Mouse (Mus musculus): ENCODE data around the gene A530064D06Rik. TPM values are rescaled to one million over a fixed set of nuclear protein-coding genes. Genes with fewer than 3 reads are reported as not detected.
A peak's percentile ranks its signal among the peaks of the same experiment; 100 is the strongest.

A530064D06Rik gene
- polyA plus RNA-seq, 1 experiment from 2014 or later, result 0.48 TPM

GRCm38 (mm10) chr17:48132810-48133209 is 34.3 kb downstream of the A530064D06Rik start:
- Histone ChIP-seq H3K4me2 (ENCODE audit: low read depth, low read length) (no peak overlapping the region), H3K9ac (ENCODE audit: low read length) (no peak overlapping the region), H3K27me3 (ENCODE audit: control insufficient read depth, insufficient read depth, low read length) (no peaks in the 10 kb centered on the region), H3K27ac (ENCODE audit: low read length) (no peak overlapping the region), H3K4me1 (ENCODE audit: control insufficient read depth, insufficient read depth, low read length) (no peaks in the 10 kb centered on the region), H3K36me3 (ENCODE audit: control insufficient read depth, insufficient read depth, low read length) (no peaks in the 10 kb centered on the region), H3K4me3 (replicated peaks; ENCODE audit: low read length) (no peak overlapping the region), H3K9me3 (replicated peaks; ENCODE audit: control insufficient read depth, low read length) (no peaks in the 10 kb centered on the region)
- no peak for ATAC-seq (ENCODE audit: insufficient read depth, low FRiP score)
- WGBS, result 67% methylated on average over 2 of the region's 2 CpGs

GRCm38 (mm10) chr17:48120456-48120855 is 46.6 kb downstream of the A530064D06Rik start:
- no peaks in the 10 kb centered on the region for H3K9me3 ChIP-seq (replicated peaks; ENCODE audit: control insufficient read depth, low read length)
- H3K4me2 ChIP-seq (ENCODE audit: low read depth, low read length), result no peak overlapping the region
- no peak overlapping the region for H3K4me3 ChIP-seq (replicated peaks; ENCODE audit: low read length)
- no peak for ATAC-seq (ENCODE audit: insufficient read depth, low FRiP score)
- WGBS, result 94% methylated on average over 20 of the region's 20 CpGs
- no peaks in the 10 kb centered on the region for H3K36me3 ChIP-seq (ENCODE audit: control insufficient read depth, insufficient read depth, low read length)
- H3K27ac ChIP-seq (ENCODE audit: low read length), result no peak overlapping the region
- H3K9ac ChIP-seq (ENCODE audit: low read length), result no peak overlapping the region
- H3K4me1 ChIP-seq (ENCODE audit: control insufficient read depth, insufficient read depth, low read length), result no peaks in the 10 kb centered on the region
- H3K27me3 ChIP-seq (ENCODE audit: control insufficient read depth, insufficient read depth, low read length), result no peaks in the 10 kb centered on the region

GRCm38 (mm10) chr17:48119656-48120055 is 47.4 kb downstream of the A530064D06Rik start:
- no peak for ATAC-seq (ENCODE audit: insufficient read depth, low FRiP score)
- Histone ChIP-seq H3K27ac (ENCODE audit: low read length) (no peak overlapping the region), H3K4me1 (ENCODE audit: control insufficient read depth, insufficient read depth, low read length) (no peaks in the 10 kb centered on the region), H3K36me3 (ENCODE audit: control insufficient read depth, insufficient read depth, low read length) (no peaks in the 10 kb centered on the region), H3K4me3 (replicated peaks; ENCODE audit: low read length) (no peak overlapping the region), H3K9ac (ENCODE audit: low read length) (no peak overlapping the region), H3K9me3 (replicated peaks; ENCODE audit: control insufficient read depth, low read length) (no peaks in the 10 kb centered on the region), H3K27me3 (ENCODE audit: control insufficient read depth, insufficient read depth, low read length) (no peaks in the 10 kb centered on the region), H3K4me2 (ENCODE audit: low read depth, low read length) (no peak overlapping the region)
- 26% methylated on average over 3 of the region's 3 CpGs for WGBS

- Histone ChIP-seq H3K4me3 (replicated peaks; ENCODE audit: low read length) (no peak overlapping the region), H3K9me3 (replicated peaks; ENCODE audit: control insufficient read depth, low read length) (no peaks in the 10 kb centered on the region; the same call in 1 of the 2 replicates), H3K36me3 (ENCODE audit: control insufficient read depth, insufficient read depth, low read length) (no peaks in the 10 kb centered on the region), H3K4me1 (ENCODE audit: control insufficient read depth, insufficient read depth, low read length) (no peaks in the 10 kb centered on the region), H3K9ac (ENCODE audit: low read length) (no peak overlapping the region), H3K27me3 (ENCODE audit: control insufficient read depth, insufficient read depth, low read length) (no peaks in the 10 kb centered on the region), H3K27ac (ENCODE audit: low read length) (no peak overlapping the region), H3K4me2 (ENCODE audit: low read depth, low read length) (no peak overlapping the region)
- no peak for ATAC-seq (ENCODE audit: insufficient read depth, low FRiP score)
- WGBS, result 81% methylated on average over 1 of the region's 1 CpGs
These were observed 48.5 kb downstream of the A530064D06Rik start for GRCm38 (mm10) chr17:48118570-48118969.

GRCm38 (mm10) chr17:48110547-48111287 is 56.4 kb downstream of the A530064D06Rik start:
- H3K36me3 ChIP-seq (ENCODE audit: control insufficient read depth, insufficient read depth, low read length), result no peaks in the 10 kb centered on the region

GRCm38 (mm10) chr17:48108520-48108919 is 58.6 kb downstream of the A530064D06Rik start:
- WGBS, result 79% methylated on average over 3 of the region's 3 CpGs

More at GRCm38 (mm10) chr17:48110547-48111287, 56.4 kb downstream of the A530064D06Rik start:
- Histone ChIP-seq H3K27me3 (ENCODE audit: control insufficient read depth, insufficient read depth, low read length) (no peaks in the 10 kb centered on the region), H3K4me1 (ENCODE audit: control insufficient read depth, insufficient read depth, low read length) (no peaks in the 10 kb centered on the region), H3K9me3 (replicated peaks; ENCODE audit: control insufficient read depth, low read length) (no peaks in the 10 kb centered on the region; the same call in 1 of the 2 replicates), H3K9ac (ENCODE audit: low read length) (no peak overlapping the region), H3K4me2 (ENCODE audit: low read depth, low read length) (no peak overlapping the region), H3K4me3 (replicated peaks; ENCODE audit: low read length) (no peak overlapping the region), H3K27ac (ENCODE audit: low read length) (no peak overlapping the region)
- ATAC-seq (ENCODE audit: insufficient read depth, low FRiP score), result no peak
- 44% methylated on average over 8 of the region's 8 CpGs for WGBS

GRCm38 (mm10) chr17:48107862-48108261 is 59.2 kb downstream of the A530064D06Rik start:
- no peak for ATAC-seq (ENCODE audit: insufficient read depth, low FRiP score)
- Histone ChIP-seq H3K9me3 (replicated peaks; ENCODE audit: control insufficient read depth, low read length) (no peaks in the 10 kb centered on the region), H3K4me3 (replicated peaks; ENCODE audit: low read length) (no peak overlapping the region), H3K27me3 (ENCODE audit: control insufficient read depth, insufficient read depth, low read length) (no peaks in the 10 kb centered on the region), H3K36me3 (ENCODE audit: control insufficient read depth, insufficient read depth, low read length) (no peaks in the 10 kb centered on the region), H3K4me2 (ENCODE audit: low read depth, low read length) (no peak overlapping the region), H3K9ac (ENCODE audit: low read length) (no peak overlapping the region), H3K4me1 (ENCODE audit: control insufficient read depth, insufficient read depth, low read length) (no peaks in the 10 kb centered on the region), H3K27ac (ENCODE audit: low read length) (no peak overlapping the region)
- whole genome bisulfite sequencing, result 52% methylated on average over 6 of the region's 6 CpGs

More at GRCm38 (mm10) chr17:48108520-48108919, 58.6 kb downstream of the A530064D06Rik start:
- Histone ChIP-seq H3K36me3 (ENCODE audit: control insufficient read depth, insufficient read depth, low read length) (no peaks in the 10 kb centered on the region), H3K9me3 (replicated peaks; ENCODE audit: control insufficient read depth, low read length) (no peaks in the 10 kb centered on the region; the same call in 1 of the 2 replicates), H3K27me3 (ENCODE audit: control insufficient read depth, insufficient read depth, low read length) (no peaks in the 10 kb centered on the region), H3K9ac (ENCODE audit: low read length) (no peak overlapping the region), H3K27ac (ENCODE audit: low read length) (no peak overlapping the region), H3K4me3 (replicated peaks; ENCODE audit: low read length) (no peak overlapping the region), H3K4me1 (ENCODE audit: control insufficient read depth, insufficient read depth, low read length) (no peaks in the 10 kb centered on the region), H3K4me2 (ENCODE audit: low read depth, low read length) (no peak overlapping the region)
- ATAC-seq (ENCODE audit: insufficient read depth, low FRiP score), result no peak

GRCm38 (mm10) chr17:48107333-48107732 is 59.7 kb downstream of the A530064D06Rik start:
- H3K27ac ChIP-seq (ENCODE audit: low read length), result no peak overlapping the region
- no peak overlapping the region for H3K9ac ChIP-seq (ENCODE audit: low read length)
- no peak overlapping the region for H3K4me2 ChIP-seq (ENCODE audit: low read depth, low read length)
- no peak overlapping the region for H3K4me3 ChIP-seq (replicated peaks; ENCODE audit: low read length)
- no peaks in the 10 kb centered on the region for H3K27me3 ChIP-seq (ENCODE audit: control insufficient read depth, insufficient read depth, low read length)
- H3K36me3 ChIP-seq (ENCODE audit: control insufficient read depth, insufficient read depth, low read length), result no peaks in the 10 kb centered on the region
- H3K9me3 ChIP-seq (replicated peaks; ENCODE audit: control insufficient read depth, low read length), result no peaks in the 10 kb centered on the region
- WGBS, result 58% methylated on average over 4 of the region's 4 CpGs
- H3K4me1 ChIP-seq (ENCODE audit: control insufficient read depth, insufficient read depth, low read length), result no peaks in the 10 kb centered on the region
- no peak for ATAC-seq (ENCODE audit: insufficient read depth, low FRiP score)

- peaks cover 27% of the 10 kb centered on the region for H3K4me1 ChIP-seq (ENCODE audit: control insufficient read depth, insufficient read depth, low read length)
These were observed 66.3 kb downstream of the A530064D06Rik start for GRCm38 (mm10) chr17:48100441-48101417.

More at GRCm38 (mm10) chr17:48100441-48101417, 66.3 kb downstream of the A530064D06Rik start:
- Histone ChIP-seq H3K4me2 (ENCODE audit: low read depth, low read length) (peak overlapping the region; percentile 45), H3K27ac (ENCODE audit: low read length) (no peak overlapping the region), H3K27me3 (ENCODE audit: control insufficient read depth, insufficient read depth, low read length) (peaks cover 37% of the 10 kb centered on the region), H3K36me3 (ENCODE audit: control insufficient read depth, insufficient read depth, low read length) (no peaks in the 10 kb centered on the region), H3K9ac (ENCODE audit: low read length) (no peak overlapping the region), H3K9me3 (replicated peaks; ENCODE audit: control insufficient read depth, low read length) (no peaks in the 10 kb centered on the region), H3K4me3 (replicated peaks; ENCODE audit: low read length) (peak overlapping the region; percentile 28)
- peak; percentile 71 for ATAC-seq (ENCODE audit: insufficient read depth, low FRiP score)
- 10% methylated on average over 20 of the region's 21 CpGs for WGBS
